Mouse (Mus musculus) MEL (cell line): Measurements from ENCODE around the gene Lamc3.

Experiments
- CHD2 ChIP-seq: IDR thresholded peaks from 2 replicates; pipeline ENCODE4 v1.6.1; 2011; ENCODE audit warnings: low read length, improper control_type of control experiment
- CTCF ChIP-seq, 3 experiments: IDR thresholded peaks in 2 of 3; conservative IDR thresholded peaks in 1 of 3; 2 replicates each; pipeline ENCODE4 v1.5.1; 2011 to 2012; ENCODE audit warnings: low read length in 3 of 3, low read depth in 2 of 3, mild to moderate bottlenecking in 2 of 3, improper control_type of control experiment in 1 of 3, inconsistent platforms in 1 of 3, mixed read lengths in 1 of 3, moderate library complexity in 1 of 3; ENCODE audit not compliant: control insufficient read depth in 1 of 3, insufficient read depth in 1 of 3, poor library complexity in 1 of 3, severe bottlenecking in 1 of 3
- E2F4 ChIP-seq: IDR thresholded peaks from 2 replicates; pipeline ENCODE4 v1.6.1; 2011; ENCODE audit warnings: low read depth, low read length, improper control_type of control experiment, borderline replicate concordance
- GATA1 ChIP-seq: IDR thresholded peaks from 2 replicates; pipeline ENCODE4 v1.6.1; 2011; ENCODE audit warnings: low read depth, low read length, improper control_type of control experiment
- MAZ ChIP-seq: IDR thresholded peaks from 2 replicates; pipeline ENCODE4 v1.6.1; 2012; ENCODE audit warnings: low read depth, mild to moderate bottlenecking, inconsistent platforms, low read length, improper control_type of control experiment
- MEF2A ChIP-seq: IDR thresholded peaks from 2 replicates; pipeline ENCODE4 v1.6.1; 2014; ENCODE audit warnings: low read depth, mild to moderate bottlenecking, inconsistent platforms, low read length, improper control_type of control experiment; ENCODE audit not compliant: poor library complexity, insufficient replicate concordance, severe bottlenecking; ENCODE audit errors: extremely low read depth
- POLR2A ChIP-seq, 2 experiments: IDR thresholded peaks; 2 replicates each; pipeline ENCODE4 v1.6.1; 2011 to 2012; ENCODE audit warnings: low read length in 2 of 2, mild to moderate bottlenecking in 2 of 2, control low read depth in 1 of 2, improper control_type of control experiment in 1 of 2, low read depth in 1 of 2, moderate library complexity in 1 of 2; ENCODE audit not compliant: control insufficient read depth in 1 of 2, insufficient read depth in 1 of 2, poor library complexity in 1 of 2
- POLR2AphosphoS2 ChIP-seq: IDR thresholded peaks from 2 replicates; pipeline ENCODE4 v1.6.1; 2011; ENCODE audit warnings: low read length, improper control_type of control experiment
- POLR2AphosphoS5 ChIP-seq: IDR thresholded peaks from 2 replicates; pipeline ENCODE4 v1.6.1; 2012; ENCODE audit warnings: low read depth, borderline replicate concordance, mild to moderate bottlenecking, inconsistent platforms, low read length, moderate library complexity, mixed read lengths
- TAL1 ChIP-seq: IDR thresholded peaks from 2 replicates; pipeline ENCODE4 v1.6.1; 2012; ENCODE audit warnings: mild to moderate bottlenecking, inconsistent platforms, low read length, moderate library complexity, mixed read lengths
- TCF12 ChIP-seq: IDR thresholded peaks from 2 replicates; pipeline ENCODE4 v1.6.1; 2014; ENCODE audit warnings: low read depth, mild to moderate bottlenecking, inconsistent platforms, low read length, improper control_type of control experiment, moderate library complexity
- ZMIZ1 ChIP-seq: IDR thresholded peaks from 2 replicates; pipeline ENCODE4 v1.6.1; 2012; ENCODE audit warnings: low read depth, mild to moderate bottlenecking, inconsistent platforms, low read length, improper control_type of control experiment, moderate library complexity

DNA sequence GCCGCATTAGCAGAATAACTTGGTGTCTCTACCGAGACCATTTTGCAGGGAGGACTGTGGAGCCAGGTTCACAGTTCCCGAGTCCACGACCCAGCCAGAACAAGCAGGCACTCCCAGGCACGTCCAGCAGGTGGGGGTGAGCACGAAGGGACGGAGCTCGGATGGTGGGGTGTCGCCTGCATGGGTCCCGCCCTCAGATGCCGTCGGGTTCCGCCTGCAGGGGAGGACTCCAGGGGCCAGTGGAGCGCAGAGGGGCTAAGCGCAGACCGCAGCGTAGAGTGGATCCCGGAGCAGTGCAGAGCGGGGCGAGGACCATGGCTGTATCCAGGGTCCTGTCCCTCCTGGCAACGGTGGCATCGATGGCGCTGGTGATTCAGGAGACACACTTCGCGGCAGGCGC, at the start of gene Lamc3:
- TF ChIP-seq GATA1 (no peak), POLR2A (IDR thresholded peaks at IDR 0.05; ENCODE audit: control insufficient read depth in 1 of 2, insufficient read depth in 1 of 2, low read depth in 1 of 2, low read length in 2 of 2, poor library complexity in 1 of 2) (no peak), POLR2AphosphoS5 (no peak), CHD2 (no peak), MAZ (no peak), POLR2AphosphoS2 (no peak), ZMIZ1 (no peak), CTCF (IDR thresholded peaks at IDR 0.05 in 2 of 3, conservative IDR thresholded peaks at IDR 0.05 in 1 of 3; ENCODE audit: control insufficient read depth in 1 of 3, insufficient read depth in 1 of 3, low read depth in 2 of 3, low read length in 3 of 3, poor library complexity in 1 of 3, severe bottlenecking in 1 of 3) (no peak), TCF12 (no peak), E2F4 (no peak), TAL1 (no peak), MEF2A (no peak)
